Mouse (Mus musculus): Measurements from ENCODE around the gene Gart.

DNA sequence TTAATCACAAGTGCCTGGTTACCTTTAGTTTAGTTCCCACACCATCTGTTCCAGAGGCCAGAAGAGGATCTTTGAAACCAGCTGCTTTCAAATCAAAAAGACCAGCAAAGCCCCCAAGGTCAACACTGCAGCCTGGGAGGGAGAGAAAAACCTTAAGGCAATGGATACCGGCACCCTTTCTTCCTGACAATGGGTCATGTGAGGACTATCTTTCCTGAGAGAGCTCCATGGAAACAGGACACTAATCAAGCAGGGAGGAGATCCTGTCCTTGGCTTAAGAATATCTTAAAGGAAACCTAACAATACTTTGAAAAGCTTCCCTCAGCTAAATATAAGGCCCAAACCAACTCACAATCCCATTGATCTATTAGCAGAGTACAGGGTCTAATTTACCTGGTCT, 16.2 kb downstream of the Gart start:
- TF ChIP-seq TAL1 (IDR thresholded peaks at IDR 0.05; ENCODE audit: low read length) = no peak
- TF ChIP-seq GATA1 (IDR thresholded peaks at IDR 0.05; ENCODE audit: low read length) = no peak

All from erythroblast, embryonic 14.5 days (primary cell).